Mouse (Mus musculus): ENCODE data around the gene Gadl1. TPM values are rescaled to one million over a fixed set of nuclear protein-coding genes. Genes with fewer than 3 reads are reported as not detected.

Gene Gadl1
- total and polyA plus RNA-seq, 3 experiments: 0.13 TPM; not detected in 2

DNA sequence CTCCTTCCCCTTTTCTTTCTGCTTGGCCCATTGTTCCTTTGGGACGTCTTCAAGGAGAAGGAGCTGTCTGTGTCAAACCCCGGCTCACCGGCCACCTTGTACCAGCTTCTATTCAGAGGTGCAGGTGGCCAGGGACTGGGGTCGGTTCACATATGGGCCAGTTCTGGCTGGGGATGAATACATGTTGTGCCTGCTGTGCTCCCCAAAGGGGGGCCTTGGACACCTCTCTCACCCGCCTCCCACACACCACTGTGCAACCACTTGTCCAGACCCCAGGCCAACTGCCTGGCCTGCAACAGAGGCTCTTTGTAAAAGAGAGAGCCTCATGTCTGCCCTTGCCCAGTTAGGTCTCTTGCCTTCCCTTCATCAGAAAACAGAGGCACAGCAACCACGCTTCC is 190.3 kb downstream of the Gadl1 start:
- H3K4me2 ChIP-seq (ENCODE audit: insufficient read depth, low read depth, poor library complexity, severe bottlenecking): no peak overlapping the region
- dilution Hi-C loops (cut with MboI; ENCODE audit: extremely low pct_ligation_motif_present, extremely low pct_unique_long_range_greater_than_20kb, low sequenced_read_pairs) (no loop called here), in situ Hi-C loops (cut with MboI; ENCODE audit: low pct_ligation_motif_present, low pct_unique_long_range_greater_than_20kb, low sequenced_read_pairs) (no loop called here)
- H3K79me2 ChIP-seq (replicated peaks; ENCODE audit: control insufficient read depth, extremely low read depth, insufficient read depth, poor library complexity, severe bottlenecking): peaks cover 4% of the 10 kb centered on the region; the same call in 1 of the 2 replicates
- no peaks in the 10 kb centered on the region for H3K27me3 ChIP-seq (replicated peaks)
- H3K4me1 ChIP-seq (ENCODE audit: control insufficient read depth in 1 of 2, insufficient read depth in 2 of 2): no peaks in the 10 kb centered on the region
- H3K4me3 ChIP-seq (replicated peaks in 1 of 3; ENCODE audit: low read depth in 2 of 3, low read length in 2 of 3, poor library complexity in 1 of 3): no peak overlapping the region
- no peaks in the 10 kb centered on the region for H3K9me3 ChIP-seq (replicated peaks; ENCODE audit: low read length)
- H3K36me3 ChIP-seq (replicated peaks in 1 of 2; ENCODE audit: control insufficient read depth in 1 of 2, insufficient read depth in 1 of 2, low read length in 1 of 2): peaks cover 87 to 98% of the 10 kb centered on the region in 2 experiments
- no peak for TF ChIP-seq ZKSCAN1 (IDR thresholded peaks at IDR 0.05; ENCODE audit: borderline replicate concordance, low read depth, low read length)
- TF ChIP-seq MAZ (IDR thresholded peaks at IDR 0.05; ENCODE audit: low read depth, low read length): no peak
- no peak for TF ChIP-seq EP300 (IDR thresholded peaks at IDR 0.05; ENCODE audit: low read length)
- no peak for TF ChIP-seq MAX (IDR thresholded peaks at IDR 0.05; ENCODE audit: low read length)
- no peak for TF ChIP-seq POLR2A (IDR thresholded peaks at IDR 0.05; ENCODE audit: low read depth, low read length)
- no peak overlapping the region for H3K27ac ChIP-seq (ENCODE audit: insufficient read depth, low read depth)
- no peak overlapping the region for H3K9ac ChIP-seq (ENCODE audit: insufficient read depth, low read depth)
- no peak for DNase-seq (ENCODE audit: extremely low read depth)

DNA sequence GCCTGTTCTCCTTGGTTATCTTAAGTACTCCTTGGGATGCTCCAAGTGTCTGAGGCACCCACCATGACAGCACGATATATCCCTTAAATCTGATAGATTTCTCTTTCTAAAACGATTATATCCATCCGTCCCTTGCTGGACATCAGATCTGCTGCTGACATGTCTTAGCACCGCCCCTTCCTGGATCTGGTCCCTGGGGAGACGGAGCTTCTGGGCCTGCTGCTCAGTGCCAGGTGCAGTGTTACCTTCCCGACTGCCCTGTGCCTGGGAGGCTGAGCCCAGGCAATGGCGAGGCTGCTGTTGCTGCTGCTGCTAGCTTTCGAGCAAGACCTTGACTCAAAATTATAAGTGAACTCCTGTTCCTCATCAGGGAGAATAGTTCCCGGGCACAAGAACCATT is 190.8 kb downstream of the Gadl1 start:
- no peaks in the 10 kb centered on the region for H3K9me3 ChIP-seq (replicated peaks; ENCODE audit: low read length)
- no peak for DNase-seq (ENCODE audit: extremely low read depth)
- H3K4me3 ChIP-seq (replicated peaks in 1 of 3; ENCODE audit: low read depth in 2 of 3, low read length in 2 of 3, poor library complexity in 1 of 3): no peak overlapping the region
- no peaks in the 10 kb centered on the region for H3K27me3 ChIP-seq (replicated peaks)
- no peak overlapping the region for H3K27ac ChIP-seq (ENCODE audit: insufficient read depth, low read depth)
- H3K79me2 ChIP-seq (replicated peaks; ENCODE audit: control insufficient read depth, extremely low read depth, insufficient read depth, poor library complexity, severe bottlenecking): peaks cover 4% of the 10 kb centered on the region; the same call in 1 of the 2 replicates
- H3K4me1 ChIP-seq (ENCODE audit: control insufficient read depth in 1 of 2, insufficient read depth in 2 of 2): no peaks in the 10 kb centered on the region
- in situ Hi-C loops (cut with MboI; ENCODE audit: low pct_ligation_motif_present, low pct_unique_long_range_greater_than_20kb, low sequenced_read_pairs) (no loop called here), dilution Hi-C loops (cut with MboI; ENCODE audit: extremely low pct_ligation_motif_present, extremely low pct_unique_long_range_greater_than_20kb, low sequenced_read_pairs) (no loop called here)
- TF ChIP-seq TBP (conservative IDR thresholded peaks at IDR 0.05; ENCODE audit: low read depth, low read length) (no peak), GABPA (IDR thresholded peaks at IDR 0.05; ENCODE audit: insufficient replicate concordance, low read depth, low read length) (no peak), RCOR1 (conservative IDR thresholded peaks at IDR 0.05; ENCODE audit: low read depth, low read length) (no peak)
- peaks cover 91 to 100% of the 10 kb centered on the region in 2 experiments for H3K36me3 ChIP-seq (replicated peaks in 1 of 2; ENCODE audit: control insufficient read depth in 1 of 2, insufficient read depth in 1 of 2, low read length in 1 of 2)
- no peak overlapping the region for H3K4me2 ChIP-seq (ENCODE audit: insufficient read depth, low read depth, poor library complexity, severe bottlenecking)
- no peak overlapping the region for H3K9ac ChIP-seq (ENCODE audit: insufficient read depth, low read depth)

DNA sequence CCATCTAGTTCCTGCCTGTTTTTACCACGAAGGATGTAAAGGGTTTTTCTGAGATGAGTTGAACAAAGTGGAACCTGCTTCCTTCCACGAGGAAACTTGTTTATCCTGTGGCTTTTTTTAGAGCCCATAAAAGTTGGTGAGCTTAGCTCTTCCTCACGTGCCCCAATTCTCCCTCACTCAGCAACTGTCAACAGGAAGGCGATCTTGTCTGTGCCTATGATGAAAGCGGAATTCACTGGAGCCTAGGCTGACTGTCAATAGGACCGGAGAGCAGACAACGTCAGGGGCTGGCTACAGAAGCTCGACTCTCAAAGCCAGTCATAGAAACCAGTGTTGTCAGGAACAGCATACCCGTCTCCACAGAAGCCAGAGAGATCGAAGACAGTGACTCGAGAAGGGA is 192.6 kb downstream of the Gadl1 start:
- in situ Hi-C loops (cut with MboI; ENCODE audit: low pct_ligation_motif_present, low pct_unique_long_range_greater_than_20kb, low sequenced_read_pairs): no loop called here
- H3K36me3 ChIP-seq (replicated peaks in 1 of 2; ENCODE audit: control insufficient read depth in 1 of 2, insufficient read depth in 1 of 2, low read length in 1 of 2): peaks cover 87 to 99% of the 10 kb centered on the region in 2 experiments
- no peak overlapping the region for H3K9ac ChIP-seq (ENCODE audit: insufficient read depth, low read depth)
- TF ChIP-seq HCFC1 (IDR thresholded peaks at IDR 0.05; ENCODE audit: low read depth, low read length): no peak
- TF ChIP-seq MAFK (IDR thresholded peaks at IDR 0.05; ENCODE audit: insufficient replicate concordance, low read length): no peak
- TF ChIP-seq SMC3 (IDR thresholded peaks at IDR 0.05; ENCODE audit: low read depth, low read length): no peak
- no peak for TF ChIP-seq MXI1 (IDR thresholded peaks at IDR 0.05; ENCODE audit: low read depth, low read length)
- TF ChIP-seq ZMIZ1 (IDR thresholded peaks at IDR 0.05; ENCODE audit: low read depth, low read length): no peak
- TF ChIP-seq NELFE (IDR thresholded peaks at IDR 0.05; ENCODE audit: low read depth, low read length): no peak
- no peak for TF ChIP-seq ZKSCAN1 (IDR thresholded peaks at IDR 0.05; ENCODE audit: borderline replicate concordance, low read depth, low read length)
- no peak for TF ChIP-seq ETS1 (conservative IDR thresholded peaks at IDR 0.05; ENCODE audit: low read depth, low read length)
- no peak for TF ChIP-seq ZC3H11A (IDR thresholded peaks at IDR 0.05; ENCODE audit: low read depth, low read length)
- no peak for TF ChIP-seq RAD21 (IDR thresholded peaks at IDR 0.05; ENCODE audit: low read depth, low read length)
- TF ChIP-seq POLR2A (IDR thresholded peaks at IDR 0.05; ENCODE audit: low read depth, low read length): no peak
- no peak for TF ChIP-seq EP300 (IDR thresholded peaks at IDR 0.05; ENCODE audit: low read length)
- no peak for TF ChIP-seq NRF1 (IDR thresholded peaks at IDR 0.05; ENCODE audit: low read depth, low read length)
- no peak for TF ChIP-seq CHD1 (IDR thresholded peaks at IDR 0.05; ENCODE audit: low read depth, low read length)
- no peak for TF ChIP-seq JUND (conservative IDR thresholded peaks at IDR 0.05; ENCODE audit: low read depth, low read length)
- no peak for DNase-seq (ENCODE audit: extremely low read depth)
- H3K27me3 ChIP-seq (replicated peaks): no peaks in the 10 kb centered on the region
- no peak overlapping the region for H3K4me3 ChIP-seq (replicated peaks in 1 of 3; ENCODE audit: low read depth in 2 of 3, low read length in 2 of 3, poor library complexity in 1 of 3)
- no peak overlapping the region for H3K27ac ChIP-seq (ENCODE audit: insufficient read depth, low read depth)
- dilution Hi-C loops (cut with MboI; ENCODE audit: extremely low pct_ligation_motif_present, extremely low pct_unique_long_range_greater_than_20kb, low sequenced_read_pairs): no loop called here
- H3K4me2 ChIP-seq (ENCODE audit: insufficient read depth, low read depth, poor library complexity, severe bottlenecking): no peak overlapping the region
- no peaks in the 10 kb centered on the region for H3K4me1 ChIP-seq (ENCODE audit: control insufficient read depth in 1 of 2, insufficient read depth in 2 of 2)
- H3K9me3 ChIP-seq (replicated peaks; ENCODE audit: low read length): peaks cover 6% of the 10 kb centered on the region
- peaks cover 12% of the 10 kb centered on the region for H3K79me2 ChIP-seq (replicated peaks; ENCODE audit: control insufficient read depth, extremely low read depth, insufficient read depth, poor library complexity, severe bottlenecking)
